Mouse (Mus musculus) lung, postnatal 0 days (tissue): Measurements from ENCODE around the gene Rasd1. TPM values are rescaled to one million over a fixed set of nuclear protein-coding genes. Genes with fewer than 3 reads are reported as not detected.

ENCODE experiments used
- ATAC-seq: fragments of 200-750 bp; cut with Nextera tagmentation; 2 replicates; pipeline ENCODE4 v1.8.0; 2017; ENCODE audit warnings: moderate library complexity
- DNase-seq: peaks from one replicate; pipeline ENCODE4 v3.0.0-alpha.2; 2016; ENCODE audit warnings: low spot score
- H3K27ac ChIP-seq: fragments of 300-500 bp; sonication (generic); 2 replicates; pipeline ENCODE4 v1.5.1; 2014; ENCODE audit warnings: antibody characterized with exemption, mild to moderate bottlenecking, low read length, mixed read lengths
- H3K27me3 ChIP-seq: fragments of 300-500 bp; sonication (generic); replicated peaks from 2 replicates; pipeline ENCODE4 v1.6.1; 2014; ENCODE audit warnings: low read length, mixed read lengths; ENCODE audit not compliant: insufficient read depth
- H3K36me3 ChIP-seq: fragments of 300-500 bp; sonication (generic); 2 replicates; pipeline ENCODE4 v1.6.1; 2014; ENCODE audit warnings: low read length, mixed read lengths; ENCODE audit not compliant: insufficient read depth
- H3K4me1 ChIP-seq: fragments of 300-500 bp; sonication (generic); 2 replicates; pipeline ENCODE4 v1.6.1; 2014; ENCODE audit warnings: antibody characterized with exemption, low read depth, low read length, mixed read lengths; ENCODE audit not compliant: insufficient read depth
- H3K4me2 ChIP-seq: fragments of 300-500 bp; sonication (generic); replicated peaks from 2 replicates; pipeline ENCODE4 v1.6.1; 2014; ENCODE audit warnings: low read depth, mild to moderate bottlenecking, low read length, moderate library complexity, mixed read lengths
- H3K4me3 ChIP-seq: fragments of 300-500 bp; sonication (generic); 2 replicates; pipeline ENCODE4 v1.5.1; 2014; ENCODE audit warnings: low read depth, low read length
- H3K9ac ChIP-seq: fragments of 300-500 bp; sonication (generic); replicated peaks from 2 replicates; pipeline ENCODE4 v1.6.1; 2014; ENCODE audit warnings: low read depth, mild to moderate bottlenecking
- H3K9me3 ChIP-seq: fragments of 300-500 bp; sonication (generic); 2 replicates; pipeline ENCODE4 v1.6.1; 2016; ENCODE audit warnings: low read length, mixed read lengths
- CTCF ChIP-seq: IDR thresholded peaks from 2 replicates; pipeline ENCODE4 v1.5.1; 2016; ENCODE audit warnings: antibody characterized with exemption, mild to moderate bottlenecking
- EP300 ChIP-seq: IDR thresholded peaks from 2 replicates; pipeline ENCODE4 v1.6.1; 2016; ENCODE audit warnings: antibody characterized with exemption, mild to moderate bottlenecking, control low read depth
- WGBS: fragments of 180-500 bp; shearing (Covaris S2); extraction: QIAGEN DNeasy Blood & Tissue Kit; methylation state at CpG from one replicate; pipeline ENCODE4 v1.1.7; 2014; 5-methylcytosine and 5-hydroxymethylcytosine counted together
- polyA plus RNA-seq: library from polyadenylated mRNA; unstranded; fragments of >200 nt; fragmentation: Nextera tagmentation; extraction: Ambion mirVana; gene quantifications from 2 replicates; pipeline ENCODE4 v1.2.1, GENCODE M21; 2015

Rasd1 gene
- polyA plus RNA-seq, 1 experiment from 2014 or later, result 3.3 TPM

GRCm38 (mm10) chr11:59930031-59930430 is 34.7 kb downstream of the Rasd1 start:
- no peaks in the 10 kb centered on the region for H3K9me3 ChIP-seq
- TF ChIP-seq EP300 (no peak), CTCF (no peak)
- ATAC-seq, result no peak

GRCm38 (mm10) chr11:59921265-59921664 is 43.5 kb downstream of the Rasd1 start:
- Histone ChIP-seq H3K9ac (no peak overlapping the region), H3K4me3 (no peak overlapping the region), H3K27ac (no peak overlapping the region), H3K27me3 (no peaks in the 10 kb centered on the region), H3K36me3 (no peaks in the 10 kb centered on the region), H3K9me3 (no peaks in the 10 kb centered on the region), H3K4me1 (peaks cover 3% of the 10 kb centered on the region; the same call in 1 of the 2 replicates), H3K4me2 (peak overlapping the region; percentile 12; the same call in 1 of the 2 replicates)
- peak; percentile 70 for ATAC-seq
- DNase-seq, result peak; percentile 68
- TF ChIP-seq CTCF, result no peak
- no peak for TF ChIP-seq EP300
- 19% methylated on average over 7 of the region's 7 CpGs for WGBS

More at GRCm38 (mm10) chr11:59930031-59930430, 34.7 kb downstream of the Rasd1 start:
- WGBS, result 47% methylated on average over 4 of the region's 4 CpGs
- DNase-seq, result no peak
- no peak overlapping the region for H3K4me3 ChIP-seq
- no peak overlapping the region for H3K4me2 ChIP-seq
- no peaks in the 10 kb centered on the region for H3K36me3 ChIP-seq
- no peak overlapping the region for H3K9ac ChIP-seq
- H3K27me3 ChIP-seq, result no peaks in the 10 kb centered on the region
- no peak overlapping the region for H3K27ac ChIP-seq
- H3K4me1 ChIP-seq, result no peaks in the 10 kb centered on the region

GRCm38 (mm10) chr11:59920331-59920730 is 44.4 kb downstream of the Rasd1 start:
- DNase-seq (no peak), ATAC-seq (no peak)
- no peaks in the 10 kb centered on the region for H3K9me3 ChIP-seq
- no peak overlapping the region for H3K9ac ChIP-seq
- 64% methylated on average over 5 of the region's 5 CpGs for WGBS
- H3K4me2 ChIP-seq, result no peak overlapping the region
- H3K27ac ChIP-seq, result no peak overlapping the region
- no peak overlapping the region for H3K4me3 ChIP-seq
- TF ChIP-seq CTCF (no peak), EP300 (no peak)
- H3K27me3 ChIP-seq, result no peaks in the 10 kb centered on the region
- H3K4me1 ChIP-seq, result peaks cover 3% of the 10 kb centered on the region; the same call in 1 of the 2 replicates
- H3K36me3 ChIP-seq, result no peaks in the 10 kb centered on the region

- no peak overlapping the region for H3K4me2 ChIP-seq
- no peak overlapping the region for H3K27ac ChIP-seq
- H3K9me3 ChIP-seq, result no peaks in the 10 kb centered on the region
- no peaks in the 10 kb centered on the region for H3K36me3 ChIP-seq
- no peak overlapping the region for H3K9ac ChIP-seq
- DNase-seq, result no peak
- ATAC-seq, result no peak
- WGBS, result 56% methylated on average over 3 of the region's 3 CpGs
- peaks cover 3% of the 10 kb centered on the region; the same call in 1 of the 2 replicates for H3K4me1 ChIP-seq
- TF ChIP-seq CTCF (no peak), EP300 (no peak)
- no peak overlapping the region for H3K4me3 ChIP-seq
- H3K27me3 ChIP-seq, result no peaks in the 10 kb centered on the region
Measured at GRCm38 (mm10) chr11:59919401-59919800, 45.3 kb downstream of the Rasd1 start.

GRCm38 (mm10) chr11:59918014-59918413 is 46.7 kb downstream of the Rasd1 start:
- Histone ChIP-seq H3K4me2 (no peak overlapping the region), H3K27me3 (no peaks in the 10 kb centered on the region), H3K36me3 (no peaks in the 10 kb centered on the region), H3K27ac (no peak overlapping the region), H3K4me3 (no peak overlapping the region), H3K9me3 (no peaks in the 10 kb centered on the region), H3K9ac (no peak overlapping the region), H3K4me1 (peaks cover 3% of the 10 kb centered on the region; the same call in 1 of the 2 replicates)
- WGBS, result 16% methylated on average over 4 of the region's 4 CpGs
- TF ChIP-seq CTCF, result no peak
- no peak for TF ChIP-seq EP300
- peak; percentile 57 for ATAC-seq
- peak; percentile 65 for DNase-seq

- ATAC-seq (no peak), DNase-seq (no peak)
- 78% methylated on average over 4 of the region's 4 CpGs for WGBS
- Histone ChIP-seq H3K27ac (no peak overlapping the region), H3K27me3 (no peaks in the 10 kb centered on the region), H3K36me3 (no peaks in the 10 kb centered on the region), H3K4me2 (no peak overlapping the region), H3K4me1 (peaks cover 4% of the 10 kb centered on the region; the same call in 1 of the 2 replicates), H3K9me3 (no peaks in the 10 kb centered on the region), H3K4me3 (no peak overlapping the region), H3K9ac (no peak overlapping the region)
- TF ChIP-seq EP300 (no peak), CTCF (no peak)
Measured at GRCm38 (mm10) chr11:59913702-59914101, 51.0 kb downstream of the Rasd1 start.

Other genes starting within 250 kb of the Rasd1 start
- 2.9 and 7.3 TPM in 2 replicates for gene Pld6, start 177.3 kb downstream of the Rasd1 start, polyA plus RNA-seq
- 55.8 and 57.4 TPM in 2 replicates for gene Flcn, start 154.9 kb downstream of the Rasd1 start, polyA plus RNA-seq
- 25.7 and 28.5 TPM in 2 replicates for gene Nt5m, start 125.5 kb downstream of the Rasd1 start, polyA plus RNA-seq
- 94.2 and 95.6 TPM in 2 replicates for gene Cops3, start 125.1 kb downstream of the Rasd1 start, polyA plus RNA-seq
- 29.0 and 31.3 TPM in 2 replicates for gene Med9, start 16.7 kb downstream of the Rasd1 start, polyA plus RNA-seq
- gene Pemt, start 81.5 kb upstream of the Rasd1 start, polyA plus RNA-seq, result 5.0 and 6.0 TPM in 2 replicates
- 13.5 and 16.2 TPM in 2 replicates for gene Rai1, start 140.1 kb upstream of the Rasd1 start, polyA plus RNA-seq